Mouse (Mus musculus) layer of hippocampus, postnatal 10 days (tissue): ENCODE results near the gene St6galnac3. TPM values are rescaled to one million over a fixed set of nuclear protein-coding genes. Genes with fewer than 3 reads are reported as not detected.

Experiments used
- DNase-seq, 2 experiments: peaks; one replicate each; pipeline ENCODE4 v3.0.0; 2021; ENCODE audit warnings: low spot score in 2 of 2
- total RNA-seq, 2 experiments: library from RNA; stranded (reverse); gene quantifications; 2 replicates each; pipeline ENCODE4 v1.2.3; 2021

St6galnac3 gene
- total RNA-seq, 2 experiments from 2014 or later, result 22.3 to 24.9 TPM

GRCm38 (mm10) chr3:153733364-153734159, 8.6 kb upstream of the St6galnac3 start:
- no peak for DNase-seq

GRCm38 (mm10) chr3:153732749-153733148, 7.8 kb upstream of the St6galnac3 start:
- no peak for DNase-seq

GRCm38 (mm10) chr3:153732035-153732434, 7.1 kb upstream of the St6galnac3 start:
- DNase-seq, result no peak

- DNase-seq, result no peak
Measured at GRCm38 (mm10) chr3:153728577-153728976, 3.6 kb upstream of the St6galnac3 start.

- DNase-seq, result no peak
Measured at GRCm38 (mm10) chr3:153723467-153724079, 1.4 kb downstream of the St6galnac3 start.

- DNase-seq, result no peak
Measured at GRCm38 (mm10) chr3:153721525-153721924, 3.4 kb downstream of the St6galnac3 start.

GRCm38 (mm10) chr3:153720922-153721321, 4.1 kb downstream of the St6galnac3 start:
- DNase-seq, result no peak

- DNase-seq, result no peak
Measured at GRCm38 (mm10) chr3:153720296-153720695, 4.7 kb downstream of the St6galnac3 start.

- no peak for DNase-seq
Measured at GRCm38 (mm10) chr3:153719256-153719970, 5.6 kb downstream of the St6galnac3 start.

GRCm38 (mm10) chr3:153718724-153719123, 6.2 kb downstream of the St6galnac3 start:
- DNase-seq, result no peak

- no peak for DNase-seq
Measured at GRCm38 (mm10) chr3:153717742-153718141, 7.2 kb downstream of the St6galnac3 start.

GRCm38 (mm10) chr3:153715646-153716045, 9.3 kb downstream of the St6galnac3 start:
- no peak for DNase-seq

- DNase-seq, result no peak
Measured at GRCm38 (mm10) chr3:153710545-153710944, 14.4 kb downstream of the St6galnac3 start.

- DNase-seq, result no peak
Measured at GRCm38 (mm10) chr3:153707687-153708086, 17.3 kb downstream of the St6galnac3 start.

GRCm38 (mm10) chr3:153706901-153707300, 18.1 kb downstream of the St6galnac3 start:
- no peak for DNase-seq

GRCm38 (mm10) chr3:153701752-153702740, 22.9 kb downstream of the St6galnac3 start:
- no peak for DNase-seq

- no peak for DNase-seq
Measured at GRCm38 (mm10) chr3:153701172-153701571, 23.8 kb downstream of the St6galnac3 start.

- DNase-seq, result no peak
Measured at GRCm38 (mm10) chr3:153699086-153699485, 25.9 kb downstream of the St6galnac3 start.

- no peak for DNase-seq
Measured at GRCm38 (mm10) chr3:153692978-153693377, 32.0 kb downstream of the St6galnac3 start.

- DNase-seq, result no peak
Measured at GRCm38 (mm10) chr3:153692206-153692813, 32.7 kb downstream of the St6galnac3 start.
